Mouse (Mus musculus) liver, embryonic 13.5 days (tissue): ENCODE data around the gene Ccdc39. TPM values are rescaled to one million over a fixed set of nuclear protein-coding genes. Genes with fewer than 3 reads are reported as not detected.

ENCODE experiments used
- ATAC-seq: fragments of 200-750 bp; cut with Nextera tagmentation; 2 replicates; pipeline ENCODE4 v1.8.0; 2017; ENCODE audit warnings: low read depth, mild to moderate bottlenecking, moderate number of reproducible peaks, moderate library complexity
- DNase-seq: peaks from one replicate; pipeline ENCODE4 v3.0.0; 2022
- H3K27ac ChIP-seq: fragments of 300-500 bp; sonication (generic); 2 replicates; pipeline ENCODE4 v1.5.1; 2015; ENCODE audit warnings: moderate library complexity, mild to moderate bottlenecking, inconsistent platforms
- H3K27me3 ChIP-seq: fragments of 300-500 bp; sonication (generic); 2 replicates; pipeline ENCODE4 v1.6.1; 2015; ENCODE audit warnings: mild to moderate bottlenecking, inconsistent platforms
- H3K36me3 ChIP-seq: fragments of 300-500 bp; sonication (generic); 2 replicates; pipeline ENCODE4 v1.6.1; 2015; ENCODE audit warnings: mild to moderate bottlenecking, inconsistent platforms
- H3K4me1 ChIP-seq: fragments of 300-500 bp; sonication (generic); replicated peaks from 2 replicates; pipeline ENCODE4 v1.6.1; 2015; ENCODE audit warnings: inconsistent platforms
- H3K4me2 ChIP-seq: fragments of 300-500 bp; sonication (generic); 2 replicates; pipeline ENCODE4 v1.6.1; 2015; ENCODE audit warnings: inconsistent platforms, mild to moderate bottlenecking, moderate library complexity
- H3K4me3 ChIP-seq: fragments of 300-500 bp; sonication (generic); replicated peaks from 2 replicates; pipeline ENCODE4 v1.5.1; 2015; ENCODE audit warnings: mild to moderate bottlenecking, inconsistent platforms
- H3K9ac ChIP-seq: fragments of 300-500 bp; sonication (generic); 2 replicates; pipeline ENCODE4 v1.6.1; 2015; ENCODE audit warnings: mild to moderate bottlenecking, inconsistent platforms
- H3K9me3 ChIP-seq: fragments of 300-500 bp; sonication (generic); replicated peaks from 2 replicates; pipeline ENCODE4 v1.6.1; 2016; ENCODE audit warnings: inconsistent platforms
- WGBS: fragments of 180-500 bp; shearing (Covaris S2); methylation state at CpG from one replicate; pipeline ENCODE4 v1.1.7; 2015; ENCODE audit not compliant: insufficient replicate concordance; 5-methylcytosine and 5-hydroxymethylcytosine counted together
- polyA plus RNA-seq: library from polyadenylated mRNA; unstranded; fragments of >200 nt; fragmentation: Nextera tagmentation; extraction: Ambion mirVana; gene quantifications from 2 replicates; pipeline ENCODE4 v1.2.1, GENCODE M21; 2015

The Ccdc39 gene
- polyA plus RNA-seq, result 0.09 and 0.24 TPM in 2 replicates

GRCm38 (mm10) chr3:33843801-33844632 is at the start of gene Ccdc39:
Gene Ccdc39 (minus strand): TSS chr3:33844310.
- H3K4me2 ChIP-seq, result peak within 1 kb of the TSS; percentile 56
- peak within 1 kb of the TSS; percentile 39 for H3K4me3 ChIP-seq
- no peaks in the 10 kb centered on the region for H3K4me1 ChIP-seq
- H3K27ac ChIP-seq, result no peak within 1 kb of the TSS
- no peak within 1 kb of the TSS for H3K9ac ChIP-seq
- no peaks in the 10 kb centered on the region for H3K9me3 ChIP-seq
- DNase-seq (peak; percentile 6), ATAC-seq (peak; percentile 53; the same call in 1 of the 2 replicates)
- WGBS, result 10% methylated on average over 26 of the region's 26 CpGs
- H3K36me3 ChIP-seq, result no peaks in the 10 kb centered on the region
- no peaks in the 10 kb centered on the region for H3K27me3 ChIP-seq

GRCm38 (mm10) chr3:33893433-33893832 is 49.3 kb upstream of the Ccdc39 start:
- no peaks in the 10 kb centered on the region for H3K9me3 ChIP-seq
- WGBS, result 71% methylated on average over 5 of the region's 5 CpGs
- H3K27me3 ChIP-seq, result no peaks in the 10 kb centered on the region
- no peaks in the 10 kb centered on the region for H3K36me3 ChIP-seq
- H3K4me2 ChIP-seq, result no peak overlapping the region
- H3K9ac ChIP-seq, result no peak overlapping the region
- no peak overlapping the region for H3K27ac ChIP-seq
- ATAC-seq, result no peak
- H3K4me1 ChIP-seq, result no peaks in the 10 kb centered on the region
- DNase-seq, result no peak
- no peak overlapping the region for H3K4me3 ChIP-seq

DNA sequence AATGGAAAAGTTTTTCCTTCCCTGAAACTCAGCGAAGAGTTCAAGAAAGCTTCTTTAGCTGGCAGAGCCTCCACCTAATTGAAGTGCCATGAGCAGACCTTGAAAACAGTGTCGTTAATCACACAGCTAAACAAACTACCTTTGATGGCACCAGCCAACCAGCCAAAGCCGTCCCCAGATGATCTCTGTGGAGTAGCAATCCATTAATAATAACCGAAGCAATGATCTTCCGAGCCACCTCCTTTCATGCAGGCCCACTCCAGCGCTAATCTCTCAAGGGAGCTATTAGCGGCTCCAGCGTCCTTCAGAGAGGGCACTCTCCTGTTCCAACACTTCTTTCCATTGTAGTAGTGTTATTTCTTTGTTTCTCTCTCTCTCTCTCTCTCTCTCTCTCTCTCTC is 43.3 kb upstream of the Ccdc39 start:
- no peak for ATAC-seq
- Histone ChIP-seq H3K4me1 (no peaks in the 10 kb centered on the region), H3K36me3 (no peaks in the 10 kb centered on the region), H3K4me2 (no peak overlapping the region), H3K27me3 (no peaks in the 10 kb centered on the region), H3K4me3 (no peak overlapping the region), H3K9ac (no peak overlapping the region), H3K27ac (no peak overlapping the region), H3K9me3 (no peaks in the 10 kb centered on the region)
- WGBS, result 45% methylated on average over 8 of the region's 8 CpGs
- DNase-seq, result no peak

DNA sequence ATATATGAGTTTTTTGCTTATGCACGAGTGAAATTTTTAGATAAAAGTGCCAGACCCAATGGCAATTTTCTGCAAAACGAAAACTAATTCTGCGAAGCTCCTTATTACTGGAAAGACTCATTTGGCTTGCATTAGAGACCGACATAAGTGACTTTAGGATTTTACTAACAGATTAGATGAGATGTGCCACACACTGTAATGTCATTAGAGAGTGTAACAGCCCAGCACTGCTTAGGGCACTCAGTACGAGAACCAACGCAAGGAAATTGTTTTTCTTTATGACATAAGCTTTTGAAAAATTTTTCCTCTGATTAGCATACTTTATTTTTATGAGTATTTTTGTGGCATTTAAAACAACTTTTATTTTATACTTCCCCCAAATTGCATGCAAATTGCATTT is 39.0 kb upstream of the Ccdc39 start:
- Histone ChIP-seq H3K36me3 (no peaks in the 10 kb centered on the region), H3K4me1 (no peaks in the 10 kb centered on the region), H3K4me2 (no peak overlapping the region), H3K9ac (no peak overlapping the region), H3K4me3 (no peak overlapping the region), H3K27me3 (no peaks in the 10 kb centered on the region), H3K9me3 (no peaks in the 10 kb centered on the region), H3K27ac (no peak overlapping the region)
- WGBS, result 71% methylated on average over 6 of the region's 6 CpGs
- DNase-seq (no peak), ATAC-seq (no peak)

GRCm38 (mm10) chr3:33882695-33883094 is 38.6 kb upstream of the Ccdc39 start:
- ATAC-seq (no peak), DNase-seq (no peak)
- H3K27me3 ChIP-seq, result no peaks in the 10 kb centered on the region
- no peak overlapping the region for H3K4me3 ChIP-seq
- no peak overlapping the region for H3K4me2 ChIP-seq
- H3K36me3 ChIP-seq, result no peaks in the 10 kb centered on the region
- H3K9me3 ChIP-seq, result no peaks in the 10 kb centered on the region
- H3K9ac ChIP-seq, result no peak overlapping the region
- no peak overlapping the region for H3K27ac ChIP-seq
- WGBS, result 50% methylated on average over 2 of the region's 2 CpGs
- H3K4me1 ChIP-seq, result no peaks in the 10 kb centered on the region

DNA sequence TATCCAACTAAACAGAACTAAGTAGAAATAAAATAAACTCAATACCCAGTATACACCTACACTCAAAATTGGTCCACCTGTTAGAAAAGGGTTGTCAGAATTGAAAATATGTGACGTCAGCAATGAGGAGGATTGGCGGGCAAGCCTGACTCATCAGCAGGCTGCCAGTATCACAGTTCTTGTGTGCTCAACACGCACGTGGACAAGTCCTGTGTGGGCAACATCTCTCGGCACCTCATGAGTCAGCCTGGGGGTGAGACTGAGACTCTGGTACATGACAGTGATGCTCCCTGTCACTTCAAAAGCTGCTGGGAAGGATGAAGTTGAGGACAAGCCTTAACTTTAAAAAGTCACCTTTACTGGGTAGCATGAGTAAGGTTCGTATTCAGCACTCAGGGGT is 34.6 kb upstream of the Ccdc39 start:
- Histone ChIP-seq H3K4me2 (no peak overlapping the region), H3K9ac (no peak overlapping the region), H3K9me3 (no peaks in the 10 kb centered on the region), H3K27me3 (no peaks in the 10 kb centered on the region), H3K27ac (no peak overlapping the region), H3K36me3 (no peaks in the 10 kb centered on the region), H3K4me3 (no peak overlapping the region), H3K4me1 (no peaks in the 10 kb centered on the region)
- ATAC-seq (no peak), DNase-seq (no peak)
- WGBS, result 69% methylated on average over 6 of the region's 6 CpGs

DNA sequence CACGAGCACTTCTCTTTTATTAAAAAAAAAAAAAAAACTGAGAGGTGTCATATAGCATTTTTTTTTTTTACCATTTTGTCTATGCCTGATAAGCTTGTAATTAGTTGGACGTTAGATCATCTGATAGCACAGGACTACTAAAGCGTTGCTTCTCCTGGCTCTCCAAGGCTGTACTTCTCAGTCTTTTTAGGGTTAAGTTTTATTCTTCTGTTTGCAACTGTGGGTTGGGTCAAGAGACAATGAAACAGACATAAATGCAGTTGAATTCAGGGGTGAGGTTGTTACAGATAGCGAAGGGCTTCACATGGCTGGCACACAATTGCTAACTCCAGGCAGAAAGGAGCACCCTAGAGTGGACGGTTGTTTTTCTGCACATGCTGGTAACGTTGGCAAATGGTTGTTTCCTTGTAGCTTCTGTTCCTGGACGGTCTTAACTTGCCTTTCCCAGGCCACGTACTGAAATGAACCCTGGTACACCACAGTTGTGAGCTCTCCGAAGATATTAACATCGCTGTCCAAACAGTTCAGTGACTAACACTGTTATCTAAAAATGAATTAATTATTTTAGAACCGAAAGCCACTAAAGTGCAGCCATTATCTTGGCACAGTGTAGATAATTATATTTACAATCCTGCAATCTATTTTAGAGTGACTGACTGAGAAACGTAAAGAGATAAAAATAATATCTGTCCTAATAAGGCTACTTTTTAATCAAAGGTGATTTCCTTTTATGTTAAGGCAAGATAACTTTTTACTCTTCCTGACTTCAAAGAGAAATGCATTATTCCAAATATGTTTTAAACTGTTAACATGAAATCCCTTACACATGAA is 30.6 kb upstream of the Ccdc39 start:
- no peak for DNase-seq
- no peaks in the 10 kb centered on the region for H3K36me3 ChIP-seq
- no peak overlapping the region for H3K27ac ChIP-seq
- H3K4me3 ChIP-seq, result no peak overlapping the region
- no peak overlapping the region for H3K4me2 ChIP-seq
- no peak for ATAC-seq
- no peaks in the 10 kb centered on the region for H3K9me3 ChIP-seq
- no peaks in the 10 kb centered on the region for H3K27me3 ChIP-seq
- H3K4me1 ChIP-seq, result no peaks in the 10 kb centered on the region
- WGBS, result 59% methylated on average over 12 of the region's 12 CpGs
- H3K9ac ChIP-seq, result no peak overlapping the region

- Histone ChIP-seq H3K9me3 (no peaks in the 10 kb centered on the region), H3K27ac (no peak overlapping the region), H3K9ac (no peak overlapping the region), H3K4me2 (no peak overlapping the region), H3K27me3 (no peaks in the 10 kb centered on the region), H3K36me3 (no peaks in the 10 kb centered on the region), H3K4me1 (no peaks in the 10 kb centered on the region), H3K4me3 (no peak overlapping the region)
- no peak for ATAC-seq
- no peak for DNase-seq
- WGBS, result 68% methylated on average over 7 of the region's 7 CpGs
Observed at GRCm38 (mm10) chr3:33873837-33874236, 29.7 kb upstream of the Ccdc39 start.

GRCm38 (mm10) chr3:33873366-33873765 is 29.3 kb upstream of the Ccdc39 start:
- Histone ChIP-seq H3K27me3 (no peaks in the 10 kb centered on the region), H3K4me1 (no peaks in the 10 kb centered on the region), H3K36me3 (no peaks in the 10 kb centered on the region), H3K27ac (no peak overlapping the region), H3K4me3 (no peak overlapping the region), H3K9me3 (no peaks in the 10 kb centered on the region), H3K4me2 (no peak overlapping the region), H3K9ac (no peak overlapping the region)
- DNase-seq, result no peak
- no peak for ATAC-seq
- WGBS, result 76% methylated on average over 8 of the region's 8 CpGs

DNA sequence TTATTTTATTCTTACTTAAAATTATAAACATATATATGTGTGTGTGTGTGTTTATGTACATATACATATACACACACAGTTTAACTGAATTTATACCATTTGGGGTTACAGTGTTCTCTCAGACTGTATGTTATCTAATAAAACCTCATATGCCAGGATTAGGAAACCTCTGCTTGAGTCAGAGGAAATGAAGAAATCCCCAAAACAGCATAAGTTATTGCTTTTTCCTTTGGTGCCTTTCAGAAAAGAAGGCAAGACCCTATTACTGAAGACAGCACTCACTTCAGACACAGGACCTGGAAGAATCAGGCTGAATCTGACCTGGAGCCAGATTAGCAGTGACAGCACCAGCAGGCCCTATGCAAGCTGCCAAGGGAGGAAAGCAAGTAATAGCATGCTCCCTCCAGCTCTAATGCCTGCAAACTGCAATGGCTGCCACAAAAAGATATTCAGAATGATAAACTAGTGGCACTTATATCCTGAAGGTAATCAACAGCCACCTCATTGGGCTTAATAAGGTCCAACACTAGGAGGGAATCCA is 20.0 kb upstream of the Ccdc39 start:
- no peak overlapping the region for H3K27ac ChIP-seq
- no peak overlapping the region for H3K4me2 ChIP-seq
- H3K9ac ChIP-seq, result no peak overlapping the region
- no peaks in the 10 kb centered on the region for H3K9me3 ChIP-seq
- no peaks in the 10 kb centered on the region for H3K27me3 ChIP-seq
- no peaks in the 10 kb centered on the region for H3K36me3 ChIP-seq
- DNase-seq, result no peak
- no peak for ATAC-seq
- no peaks in the 10 kb centered on the region for H3K4me1 ChIP-seq
- no peak overlapping the region for H3K4me3 ChIP-seq

GRCm38 (mm10) chr3:33858939-33859338 is 14.8 kb upstream of the Ccdc39 start:
- no peak for ATAC-seq
- Histone ChIP-seq H3K27me3 (no peaks in the 10 kb centered on the region), H3K4me1 (no peaks in the 10 kb centered on the region), H3K4me3 (no peak overlapping the region), H3K4me2 (no peak overlapping the region), H3K27ac (no peak overlapping the region), H3K9me3 (no peaks in the 10 kb centered on the region), H3K36me3 (no peaks in the 10 kb centered on the region), H3K9ac (no peak overlapping the region)
- WGBS, result 52% methylated on average over 3 of the region's 3 CpGs
- DNase-seq, result no peak
